Mouse (Mus musculus) intestine, postnatal 0 days (tissue): ENCODE data around the gene Galk2. TPM values are rescaled to one million over a fixed set of nuclear protein-coding genes. Genes with fewer than 3 reads are reported as not detected.
A peak's percentile ranks its signal among the peaks of the same experiment; 100 is the strongest.

Experiments used
- ATAC-seq: fragments of 200-750 bp; cut with Nextera tagmentation; 2 replicates; pipeline ENCODE4 v1.8.0; 2017; ENCODE audit warnings: mild to moderate bottlenecking, moderate TSS enrichment, moderate library complexity
- H3K27ac ChIP-seq: fragments of 300-500 bp; sonication (generic); 2 replicates; pipeline ENCODE4 v1.5.1; 2014; ENCODE audit warnings: mild to moderate bottlenecking, low read depth, low read length, moderate library complexity
- H3K27me3 ChIP-seq: fragments of 300-500 bp; sonication (generic); replicated peaks from 2 replicates; pipeline ENCODE4 v1.6.1; 2014; ENCODE audit warnings: low read length, mixed read lengths; ENCODE audit not compliant: control insufficient read depth, insufficient read depth
- H3K36me3 ChIP-seq: fragments of 300-500 bp; sonication (generic); 2 replicates; pipeline ENCODE4 v1.6.1; 2014; ENCODE audit warnings: mild to moderate bottlenecking, moderate library complexity; ENCODE audit not compliant: control insufficient read depth, insufficient read depth
- H3K4me1 ChIP-seq: fragments of 300-500 bp; sonication (generic); replicated peaks from 2 replicates; pipeline ENCODE4 v1.6.1; 2014; ENCODE audit warnings: antibody characterized with exemption, low read length, mixed read lengths; ENCODE audit not compliant: control insufficient read depth, insufficient read depth
- H3K4me2 ChIP-seq: fragments of 300-500 bp; sonication (generic); replicated peaks from 2 replicates; pipeline ENCODE4 v1.6.1; 2014; ENCODE audit warnings: low read depth, mild to moderate bottlenecking, moderate library complexity
- H3K4me3 ChIP-seq: fragments of 300-500 bp; sonication (generic); 2 replicates; pipeline ENCODE4 v1.5.1; 2014; ENCODE audit warnings: low read depth, low read length
- H3K9ac ChIP-seq: fragments of 300-500 bp; sonication (generic); 2 replicates; pipeline ENCODE4 v1.6.1; 2014; ENCODE audit warnings: mild to moderate bottlenecking, low read depth, low read length
- H3K9me3 ChIP-seq: fragments of 300-500 bp; sonication (generic); 2 replicates; pipeline ENCODE4 v1.6.1; 2016; ENCODE audit warnings: mixed run types; ENCODE audit not compliant: control insufficient read depth
- CTCF ChIP-seq: sonication (generic); IDR thresholded peaks from 2 replicates; pipeline ENCODE4 v1.5.1; 2016; ENCODE audit warnings: low read depth, mild to moderate bottlenecking, control low read depth, antibody characterized with exemption, moderate library complexity
- WGBS: fragments of 180-500 bp; shearing (Covaris S2); extraction: QIAGEN DNeasy Blood & Tissue Kit; methylation state at CpG from one replicate; pipeline ENCODE4 v1.1.7; 2014; 5-methylcytosine and 5-hydroxymethylcytosine counted together
- polyA plus RNA-seq: library from polyadenylated mRNA; unstranded; fragments of >200 nt; fragmentation: Nextera tagmentation; extraction: Ambion mirVana; gene quantifications from 2 replicates; pipeline ENCODE4 v1.2.1, GENCODE M21; 2015

Galk2 gene
- polyA plus RNA-seq, result 84.1 and 85.3 TPM in 2 replicates

- Histone ChIP-seq H3K9ac (peak within 1 kb of the TSS; percentile 97), H3K4me3 (peak within 1 kb of the TSS; percentile 100), H3K9me3 (no peaks in the 10 kb centered on the region), H3K27ac (peak within 1 kb of the TSS; percentile 82), H3K27me3 (no peaks in the 10 kb centered on the region), H3K36me3 (no peaks in the 10 kb centered on the region), H3K4me2 (peak within 1 kb of the TSS; percentile 85), H3K4me1 (no peaks in the 10 kb centered on the region; the same call in 1 of the 2 replicates)
- no peak for TF ChIP-seq CTCF
- ATAC-seq, result peak; percentile 100
- under 1% methylated on average over 54 of the region's 54 CpGs for WGBS
Observed at GRCm38 (mm10) chr2:125858521-125859280, at the start of gene Galk2, which contains the start of gene Cops2. TSS of gene Galk2 (plus strand) at chr2:125859109. TSS of gene Cops2 (minus strand) at chr2:125859139.

- no peak for ATAC-seq
- H3K9me3 ChIP-seq, result no peaks in the 10 kb centered on the region
Observed at GRCm38 (mm10) chr2:125809551-125809950, 49.4 kb upstream of the Galk2 start.

GRCm38 (mm10) chr2:125811332-125811731 lies 47.6 kb upstream of the Galk2 start:
- Histone ChIP-seq H3K36me3 (no peaks in the 10 kb centered on the region), H3K27me3 (no peaks in the 10 kb centered on the region), H3K4me3 (no peak overlapping the region), H3K9me3 (no peaks in the 10 kb centered on the region), H3K27ac (no peak overlapping the region), H3K4me2 (no peak overlapping the region), H3K4me1 (no peaks in the 10 kb centered on the region), H3K9ac (no peak overlapping the region)
- no peak for ATAC-seq
- no peak for TF ChIP-seq CTCF
- 70% methylated on average over 2 of the region's 2 CpGs for WGBS

More at GRCm38 (mm10) chr2:125809551-125809950, 49.4 kb upstream of the Galk2 start:
- Histone ChIP-seq H3K9ac (no peak overlapping the region), H3K27me3 (no peaks in the 10 kb centered on the region), H3K4me2 (no peak overlapping the region), H3K4me3 (no peak overlapping the region), H3K36me3 (no peaks in the 10 kb centered on the region), H3K27ac (no peak overlapping the region), H3K4me1 (no peaks in the 10 kb centered on the region)
- TF ChIP-seq CTCF, result no peak
- WGBS, result 82% methylated on average over 7 of the region's 7 CpGs

GRCm38 (mm10) chr2:125813972-125814595 lies 44.8 kb upstream of the Galk2 start:
- Histone ChIP-seq H3K36me3 (no peaks in the 10 kb centered on the region), H3K27ac (no peak overlapping the region), H3K9ac (no peak overlapping the region), H3K4me1 (no peaks in the 10 kb centered on the region), H3K4me2 (no peak overlapping the region), H3K27me3 (no peaks in the 10 kb centered on the region), H3K4me3 (no peak overlapping the region), H3K9me3 (no peaks in the 10 kb centered on the region)
- TF ChIP-seq CTCF, result no peak
- no peak for ATAC-seq
- 53% methylated on average over 9 of the region's 9 CpGs for WGBS

GRCm38 (mm10) chr2:125820397-125820796 lies 38.5 kb upstream of the Galk2 start:
- Histone ChIP-seq H3K27ac (no peak overlapping the region), H3K9me3 (no peaks in the 10 kb centered on the region), H3K4me1 (no peaks in the 10 kb centered on the region), H3K9ac (no peak overlapping the region), H3K36me3 (no peaks in the 10 kb centered on the region), H3K27me3 (no peaks in the 10 kb centered on the region), H3K4me3 (no peak overlapping the region), H3K4me2 (no peak overlapping the region)
- 82% methylated on average over 4 of the region's 4 CpGs for WGBS
- no peak for TF ChIP-seq CTCF
- no peak for ATAC-seq

- TF ChIP-seq CTCF, result no peak
- no peak overlapping the region for H3K27ac ChIP-seq
- no peak overlapping the region for H3K4me3 ChIP-seq
- H3K36me3 ChIP-seq, result peaks cover 11% of the 10 kb centered on the region; the same call in 1 of the 2 replicates
- no peak overlapping the region for H3K4me2 ChIP-seq
- H3K27me3 ChIP-seq, result no peaks in the 10 kb centered on the region
- H3K9me3 ChIP-seq, result no peaks in the 10 kb centered on the region
- no peaks in the 10 kb centered on the region for H3K4me1 ChIP-seq
- 79% methylated on average over 4 of the region's 4 CpGs for whole genome bisulfite sequencing
- H3K9ac ChIP-seq, result no peak overlapping the region
- no peak for ATAC-seq
Observed at GRCm38 (mm10) chr2:125826201-125826600, 32.7 kb upstream of the Galk2 start.
